Mouse (Mus musculus) liver, embryonic 12.5 days (tissue): Measurements from ENCODE around the gene Fam205c. TPM values are rescaled to one million over a fixed set of nuclear protein-coding genes. Genes with fewer than 3 reads are reported as not detected.

Experiments used
- ATAC-seq: fragments of 200-750 bp; cut with Nextera tagmentation; 2 replicates; pipeline ENCODE4 v1.8.0; 2017; ENCODE audit warnings: moderate number of reproducible peaks, mild to moderate bottlenecking, moderate library complexity
- H3K27ac ChIP-seq: fragments of 300-500 bp; sonication (generic); 2 replicates; pipeline ENCODE4 v1.5.1; 2016; ENCODE audit warnings: mild to moderate bottlenecking
- H3K27me3 ChIP-seq: fragments of 300-500 bp; sonication (generic); replicated peaks from 2 replicates; pipeline ENCODE4 v1.6.1; 2016; ENCODE audit warnings: mild to moderate bottlenecking, moderate library complexity
- H3K36me3 ChIP-seq: fragments of 300-500 bp; sonication (generic); 2 replicates; pipeline ENCODE4 v1.6.1; 2016; ENCODE audit warnings: mild to moderate bottlenecking, moderate library complexity
- H3K4me1 ChIP-seq: fragments of 300-500 bp; sonication (generic); 2 replicates; pipeline ENCODE4 v1.6.1; 2016
- H3K4me2 ChIP-seq: fragments of 300-500 bp; sonication (generic); 2 replicates; pipeline ENCODE4 v1.6.1; 2016; ENCODE audit warnings: mild to moderate bottlenecking, moderate library complexity
- H3K4me3 ChIP-seq: fragments of 300-500 bp; sonication (generic); 2 replicates; pipeline ENCODE4 v1.5.1; 2016; ENCODE audit warnings: mild to moderate bottlenecking, moderate library complexity
- H3K9ac ChIP-seq: fragments of 300-500 bp; sonication (generic); 2 replicates; pipeline ENCODE4 v1.6.1; 2016; ENCODE audit warnings: mild to moderate bottlenecking, moderate library complexity
- H3K9me3 ChIP-seq: fragments of 300-500 bp; sonication (generic); replicated peaks from 2 replicates; pipeline ENCODE4 v1.6.1; 2016; ENCODE audit warnings: mild to moderate bottlenecking, moderate library complexity
- WGBS: fragments of 180-500 bp; shearing (Covaris S2); methylation state at CpG from one replicate; pipeline ENCODE4 v1.1.7; 2016; ENCODE audit not compliant: insufficient replicate concordance; 5-methylcytosine and 5-hydroxymethylcytosine counted together
- polyA plus RNA-seq: library from polyadenylated mRNA; unstranded; fragments of >200 nt; fragmentation: Nextera tagmentation; extraction: Ambion mirVana; gene quantifications from 2 replicates; pipeline ENCODE4 v1.2.1, GENCODE M21; 2016

Gene Fam205c
- 0.24 and 0.33 TPM in 2 replicates for polyA plus RNA-seq

DNA sequence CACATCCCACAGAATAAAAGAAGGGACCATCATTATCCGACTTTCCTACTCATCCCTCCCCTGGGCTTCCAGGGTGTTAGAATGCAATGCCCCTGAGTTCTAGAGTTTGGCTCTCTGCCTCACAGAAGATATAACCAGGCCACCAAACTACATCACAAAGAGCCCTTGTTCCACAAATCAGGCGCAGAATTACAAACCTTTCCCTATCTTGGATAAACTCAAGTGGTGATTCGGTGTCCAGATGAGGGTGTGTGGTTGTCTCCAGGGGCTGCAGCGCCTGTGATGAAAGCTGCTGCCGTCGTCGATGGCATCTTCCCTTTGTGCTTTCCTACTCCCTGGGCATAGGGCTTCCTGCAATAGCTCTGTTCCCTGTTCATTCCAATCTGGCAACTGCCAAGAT lies at the start of gene Fam205c:
Fam205c (minus strand) TSS at position 101 of the 400 bp plus-strand sequence.
- Histone ChIP-seq H3K36me3 (no peaks in the 10 kb centered on the region), H3K9ac (no peak within 1 kb of the TSS), H3K4me1 (peaks cover 33% of the 10 kb centered on the region), H3K4me3 (no peak within 1 kb of the TSS), H3K27ac (no peak within 1 kb of the TSS), H3K9me3 (no peaks in the 10 kb centered on the region), H3K4me2 (no peak within 1 kb of the TSS), H3K27me3 (0 out of 2 replicates have a peak, but pooled peaks cover 12% of the 10 kb centered on the region)
- no peak for ATAC-seq
- 83% methylated on average over 7 of the region's 7 CpGs for WGBS

DNA sequence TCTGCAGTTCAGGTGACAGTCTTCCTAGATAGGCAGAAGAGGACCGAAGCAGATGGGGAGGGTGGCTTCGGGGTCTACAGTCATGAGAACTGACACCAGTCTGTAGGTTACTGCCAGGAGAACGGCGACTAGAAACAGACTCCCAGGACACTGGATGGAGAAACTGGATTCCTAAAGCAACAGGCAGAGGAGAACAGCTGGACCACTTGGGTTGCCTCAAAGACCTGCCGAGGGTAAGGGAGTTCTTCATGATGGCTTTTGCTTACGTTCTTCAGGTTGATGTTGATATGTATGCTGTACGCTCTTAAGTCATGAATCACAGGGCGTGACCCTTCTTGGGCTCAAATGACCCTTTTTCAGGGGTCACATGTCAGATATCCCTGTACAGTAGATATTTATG lies 48.4 kb upstream of the Fam205c start:
- Histone ChIP-seq H3K36me3 (no peaks in the 10 kb centered on the region), H3K4me1 (peaks cover under 1% of the 10 kb centered on the region; the same call in 1 of the 2 replicates), H3K27me3 (peaks cover 90% of the 10 kb centered on the region), H3K27ac (no peak overlapping the region), H3K4me3 (no peak overlapping the region), H3K9ac (no peak overlapping the region), H3K4me2 (no peak overlapping the region), H3K9me3 (no peaks in the 10 kb centered on the region)
- WGBS = 72% methylated on average over 8 of the region's 8 CpGs
- no peak for ATAC-seq

GRCm38 (mm10) chr4:42922056-42922455 lies 48.0 kb upstream of the Fam205c start:
- Histone ChIP-seq H3K27me3 (peaks cover 94% of the 10 kb centered on the region), H3K9ac (no peak overlapping the region), H3K9me3 (no peaks in the 10 kb centered on the region), H3K4me1 (peaks cover 5% of the 10 kb centered on the region; the same call in 1 of the 2 replicates), H3K27ac (no peak overlapping the region), H3K4me3 (no peak overlapping the region), H3K4me2 (no peak overlapping the region), H3K36me3 (no peaks in the 10 kb centered on the region)
- no peak for ATAC-seq
- 53% methylated on average over 6 of the region's 6 CpGs for WGBS

- WGBS = 63% methylated on average over 2 of the region's 2 CpGs
- Histone ChIP-seq H3K27me3 (peaks cover 96% of the 10 kb centered on the region), H3K9me3 (no peaks in the 10 kb centered on the region), H3K4me3 (no peak overlapping the region), H3K4me1 (peaks cover 8% of the 10 kb centered on the region; the same call in 1 of the 2 replicates), H3K27ac (no peak overlapping the region), H3K9ac (no peak overlapping the region), H3K36me3 (no peaks in the 10 kb centered on the region), H3K4me2 (no peak overlapping the region)
- ATAC-seq = no peak
Measured at GRCm38 (mm10) chr4:42921536-42921935, 47.5 kb upstream of the Fam205c start.

GRCm38 (mm10) chr4:42920726-42921125 lies 46.7 kb upstream of the Fam205c start:
- no peak overlapping the region for H3K4me2 ChIP-seq
- no peak overlapping the region for H3K9ac ChIP-seq
- peaks cover 10% of the 10 kb centered on the region; the same call in 1 of the 2 replicates for H3K4me1 ChIP-seq
- no peaks in the 10 kb centered on the region for H3K36me3 ChIP-seq
- 56% methylated on average over 9 of the region's 9 CpGs for WGBS
- H3K27ac ChIP-seq = no peak overlapping the region
- H3K9me3 ChIP-seq = no peaks in the 10 kb centered on the region
- H3K27me3 ChIP-seq = peaks cover 98% of the 10 kb centered on the region
- no peak overlapping the region for H3K4me3 ChIP-seq
- ATAC-seq = no peak

- 4% methylated on average over 25 of the region's 26 CpGs for WGBS
- peak overlapping the region; percentile 55 for H3K4me3 ChIP-seq
- peak overlapping the region; percentile 77 for H3K4me2 ChIP-seq
- no peaks in the 10 kb centered on the region for H3K9me3 ChIP-seq
- no peak for ATAC-seq
- H3K27me3 ChIP-seq = peaks cover 96% of the 10 kb centered on the region
- H3K4me1 ChIP-seq = peaks cover 10% of the 10 kb centered on the region; the same call in 1 of the 2 replicates
- no peak overlapping the region for H3K27ac ChIP-seq
- no peaks in the 10 kb centered on the region for H3K36me3 ChIP-seq
- peak overlapping the region; percentile 55 for H3K9ac ChIP-seq
Measured at GRCm38 (mm10) chr4:42917402-42917774, 43.4 kb upstream of the Fam205c start.

DNA sequence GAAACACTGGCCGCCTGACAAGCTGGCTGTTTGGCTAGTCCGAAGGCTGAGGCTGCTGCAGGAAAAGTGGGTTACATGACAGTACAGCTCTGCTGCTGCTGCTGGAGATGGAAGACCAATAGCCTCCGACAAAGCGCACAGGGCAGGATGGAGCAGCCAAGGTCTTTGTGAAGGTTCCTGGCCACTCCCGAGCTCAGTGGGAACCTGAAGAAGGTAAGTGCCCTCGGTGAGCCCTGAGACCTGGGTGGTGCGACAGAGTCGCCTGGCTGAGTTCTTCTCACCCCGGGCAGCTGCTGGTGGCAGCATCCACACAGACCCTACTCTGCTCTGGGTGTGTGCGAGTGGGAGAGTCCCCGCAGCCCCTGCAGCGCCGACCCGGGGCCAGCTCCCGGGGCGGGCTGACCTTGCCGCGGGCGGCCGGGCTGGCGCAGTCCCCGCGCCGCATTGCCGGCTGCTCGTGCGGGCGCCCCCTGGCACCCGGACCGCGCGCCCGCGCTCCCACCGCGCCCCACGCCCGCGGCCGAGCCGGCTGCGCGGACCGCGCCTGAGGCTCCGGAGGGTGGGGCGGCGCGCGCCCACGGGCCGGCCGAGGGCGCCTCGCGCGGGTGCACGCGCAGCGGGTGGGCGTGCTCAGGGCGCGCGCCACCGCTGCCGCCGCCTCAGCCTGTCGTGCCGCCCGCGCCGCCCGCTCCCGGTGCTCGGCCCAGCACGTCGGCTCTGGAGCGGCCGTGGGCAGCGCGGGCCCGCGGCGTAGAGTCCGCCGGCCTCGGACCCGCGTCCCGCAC lies 42.8 kb upstream of the Fam205c start, which contains the start of gene Phf24:
Phf24 (plus strand) TSS at position 44 of the 785 bp plus-strand sequence.
- no peak within 1 kb of the TSS for H3K27ac ChIP-seq
- 2% methylated on average over 33 of the region's 90 CpGs for WGBS
- ATAC-seq = 0 out of 2 replicates have a peak, but pooled peaks have one; percentile 15
- peaks cover 96% of the 10 kb centered on the region for H3K27me3 ChIP-seq
- no peaks in the 10 kb centered on the region for H3K9me3 ChIP-seq
- H3K9ac ChIP-seq = peak within 1 kb of the TSS; percentile 55
- peaks cover 10% of the 10 kb centered on the region; the same call in 1 of the 2 replicates for H3K4me1 ChIP-seq
- H3K4me2 ChIP-seq = peak within 1 kb of the TSS; percentile 77
- peak within 1 kb of the TSS; percentile 55 for H3K4me3 ChIP-seq
- no peaks in the 10 kb centered on the region for H3K36me3 ChIP-seq

GRCm38 (mm10) chr4:42915966-42916365 lies 41.9 kb upstream of the Fam205c start:
- H3K27me3 ChIP-seq = peaks cover 94% of the 10 kb centered on the region
- H3K36me3 ChIP-seq = no peaks in the 10 kb centered on the region
- H3K9me3 ChIP-seq = no peaks in the 10 kb centered on the region
- H3K27ac ChIP-seq = no peak overlapping the region
- H3K4me1 ChIP-seq = peaks cover 10% of the 10 kb centered on the region; the same call in 1 of the 2 replicates
- no peak overlapping the region for H3K9ac ChIP-seq
- H3K4me3 ChIP-seq = no peak overlapping the region
- no peak for ATAC-seq
- H3K4me2 ChIP-seq = no peak overlapping the region
- WGBS = 78% methylated on average over 1 of the region's 1 CpGs

DNA sequence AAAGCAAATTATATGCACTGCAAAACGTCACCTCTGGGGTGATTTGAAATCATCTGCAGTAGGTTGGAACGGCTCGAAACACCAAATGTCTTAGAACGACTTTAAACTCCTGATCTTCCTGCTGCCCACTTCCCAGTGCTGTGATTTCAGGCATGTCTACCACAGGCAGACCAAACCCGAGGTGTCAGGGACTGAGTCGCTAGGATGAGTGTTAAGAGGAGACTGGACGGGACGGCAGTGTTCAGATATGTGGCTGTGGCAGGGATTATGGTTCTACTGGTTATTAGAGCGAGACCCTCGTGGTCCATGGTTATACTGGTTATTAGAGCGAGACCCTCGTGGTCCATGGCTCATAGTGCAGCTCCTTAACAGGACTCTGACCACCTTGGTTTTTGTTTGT lies 41.3 kb upstream of the Fam205c start:
- H3K36me3 ChIP-seq = no peaks in the 10 kb centered on the region

GRCm38 (mm10) chr4:42913391-42913790 lies 39.4 kb upstream of the Fam205c start:
- ATAC-seq = no peak
- WGBS = 25% methylated on average over 10 of the region's 10 CpGs
- no peak overlapping the region for H3K9ac ChIP-seq
- no peaks in the 10 kb centered on the region for H3K9me3 ChIP-seq
- no peak overlapping the region for H3K4me3 ChIP-seq
- H3K27me3 ChIP-seq = peaks cover 73% of the 10 kb centered on the region
- peaks cover 10% of the 10 kb centered on the region; the same call in 1 of the 2 replicates for H3K4me1 ChIP-seq
- no peaks in the 10 kb centered on the region for H3K36me3 ChIP-seq
- no peak overlapping the region for H3K27ac ChIP-seq
- H3K4me2 ChIP-seq = no peak overlapping the region

More for the DNA sequence above, 41.3 kb upstream of the Fam205c start:
- Histone ChIP-seq H3K27me3 (peaks cover 92% of the 10 kb centered on the region), H3K27ac (no peak overlapping the region), H3K9me3 (no peaks in the 10 kb centered on the region), H3K9ac (no peak overlapping the region), H3K4me3 (no peak overlapping the region), H3K4me1 (peaks cover 10% of the 10 kb centered on the region; the same call in 1 of the 2 replicates), H3K4me2 (no peak overlapping the region)
- 64% methylated on average over 12 of the region's 12 CpGs for WGBS
- ATAC-seq = no peak

- 76% methylated on average over 6 of the region's 6 CpGs for WGBS
- Histone ChIP-seq H3K4me3 (no peak overlapping the region), H3K4me1 (peaks cover 9% of the 10 kb centered on the region), H3K9ac (no peak overlapping the region), H3K27ac (no peak overlapping the region), H3K27me3 (peaks cover 20% of the 10 kb centered on the region), H3K36me3 (no peaks in the 10 kb centered on the region), H3K9me3 (no peaks in the 10 kb centered on the region), H3K4me2 (no peak overlapping the region)
- no peak for ATAC-seq
Measured at GRCm38 (mm10) chr4:42904966-42905365, 30.9 kb upstream of the Fam205c start.

- no peak overlapping the region for H3K9ac ChIP-seq
- peaks cover 24% of the 10 kb centered on the region for H3K27me3 ChIP-seq
- no peaks in the 10 kb centered on the region for H3K9me3 ChIP-seq
- peaks cover 9% of the 10 kb centered on the region for H3K4me1 ChIP-seq
- no peaks in the 10 kb centered on the region for H3K36me3 ChIP-seq
- no peak overlapping the region for H3K27ac ChIP-seq
- no peak for ATAC-seq
- 74% methylated on average over 3 of the region's 3 CpGs for WGBS
- no peak overlapping the region for H3K4me2 ChIP-seq
- H3K4me3 ChIP-seq = no peak overlapping the region
Measured at GRCm38 (mm10) chr4:42904523-42904922, 30.5 kb upstream of the Fam205c start.
